Mouse (Mus musculus): ENCODE results near the gene Kpna6. TPM values are rescaled to one million over a fixed set of nuclear protein-coding genes. Genes with fewer than 3 reads are reported as not detected.

The Kpna6 gene
- total RNA-seq, 2 experiments from 2014 or later, result 56.4 to 63.3 TPM

DNA sequence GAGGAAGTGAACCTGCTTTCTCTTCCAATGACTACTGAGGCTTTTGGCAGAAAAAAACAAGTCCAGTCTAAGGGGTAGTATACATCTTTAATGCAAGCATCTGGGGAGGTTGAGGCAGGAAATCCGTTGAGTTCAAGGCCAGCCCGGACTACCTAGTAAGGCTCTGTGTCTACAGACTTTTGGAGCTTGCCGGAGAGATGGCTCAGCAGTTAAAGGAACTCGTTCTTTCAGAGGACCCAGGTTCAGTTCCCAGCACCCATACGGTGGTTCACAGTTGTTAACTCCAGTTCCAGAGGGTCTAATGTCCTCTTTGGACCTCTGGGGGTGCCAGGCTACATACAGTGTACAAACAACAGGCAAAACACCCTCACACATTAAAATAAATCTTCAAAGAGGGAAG is 54.5 kb downstream of the Kpna6 start:
- no peak for DNase-seq

DNA sequence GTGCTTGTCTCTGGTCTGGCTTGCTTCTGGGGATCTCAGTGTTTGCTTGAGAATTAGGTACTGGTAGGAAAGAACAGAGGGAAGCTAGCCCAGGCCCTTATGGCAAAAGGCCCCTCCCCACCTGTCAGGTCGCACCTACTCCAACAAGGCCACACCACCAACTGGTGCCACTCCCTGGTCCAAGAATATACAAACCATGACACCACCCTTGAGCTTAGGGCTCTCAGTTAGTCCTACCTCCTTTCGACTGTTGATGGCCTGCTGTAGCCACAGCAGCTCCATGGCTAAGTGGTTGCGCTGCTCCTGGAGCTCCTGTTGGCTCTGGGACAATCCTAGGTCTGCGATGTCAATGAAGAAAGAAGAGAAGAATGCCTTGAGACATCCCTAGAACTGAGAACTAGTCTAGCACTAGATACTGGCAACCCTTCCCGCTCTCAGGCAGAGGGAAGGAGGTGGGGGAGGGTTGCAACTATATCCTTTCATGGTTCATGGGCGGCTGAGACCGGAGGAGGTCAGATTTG is 55.4 kb downstream of the Kpna6 start:
- no peak for DNase-seq

DNA sequence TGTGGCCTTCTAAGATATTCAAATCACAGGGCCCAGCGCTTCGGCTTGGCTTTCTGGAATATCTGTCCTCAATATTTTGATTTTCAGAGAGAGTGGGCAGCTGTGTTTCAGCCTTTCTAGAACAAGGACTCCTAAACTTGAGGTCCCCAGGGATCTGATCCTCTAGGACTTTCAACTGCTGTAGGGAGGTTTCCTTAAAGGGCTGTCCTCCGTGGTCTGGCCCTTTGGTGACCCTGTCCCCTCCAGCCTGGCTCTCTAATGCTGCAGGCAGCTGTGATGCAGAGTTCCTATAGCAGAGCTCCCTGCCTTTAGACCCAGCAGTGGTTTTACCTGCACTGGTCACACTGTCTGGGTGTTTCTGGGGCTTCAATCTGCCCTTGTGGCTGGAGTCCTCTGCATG is 55.9 kb downstream of the Kpna6 start:
- no peak for DNase-seq

DNA sequence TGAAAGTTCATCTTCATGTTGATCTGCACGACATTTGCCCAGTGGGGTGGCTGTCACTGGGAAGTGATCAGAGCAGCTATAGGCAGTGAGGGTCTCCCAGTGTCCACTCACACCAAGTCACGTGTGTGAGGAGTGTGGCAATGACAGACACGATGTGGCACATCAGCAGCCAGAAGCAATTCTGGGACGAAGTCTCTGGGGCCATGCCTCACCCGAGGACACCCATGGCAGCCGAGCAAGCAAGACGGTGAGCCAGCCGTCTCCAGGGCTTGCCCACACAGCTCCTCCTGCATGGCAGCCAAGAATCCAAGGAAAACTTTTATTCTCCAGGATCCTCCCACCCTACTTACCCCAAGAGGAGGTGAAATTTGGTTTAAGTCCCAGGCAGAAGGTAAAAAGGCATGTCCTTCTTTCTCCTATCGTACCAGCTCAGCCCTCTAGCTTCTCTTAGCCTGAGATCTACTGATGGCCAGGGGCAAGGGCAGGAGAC is 56.7 kb downstream of the Kpna6 start:
- DNase-seq, result no peak

- DNase-seq, result no peak
Observed at GRCm38 (mm10) chr4:129614093-129614492, 58.5 kb downstream of the Kpna6 start, which contains the start of gene Dcdc2b. Gene Dcdc2b (minus strand): TSS chr4:129614257.

DNA sequence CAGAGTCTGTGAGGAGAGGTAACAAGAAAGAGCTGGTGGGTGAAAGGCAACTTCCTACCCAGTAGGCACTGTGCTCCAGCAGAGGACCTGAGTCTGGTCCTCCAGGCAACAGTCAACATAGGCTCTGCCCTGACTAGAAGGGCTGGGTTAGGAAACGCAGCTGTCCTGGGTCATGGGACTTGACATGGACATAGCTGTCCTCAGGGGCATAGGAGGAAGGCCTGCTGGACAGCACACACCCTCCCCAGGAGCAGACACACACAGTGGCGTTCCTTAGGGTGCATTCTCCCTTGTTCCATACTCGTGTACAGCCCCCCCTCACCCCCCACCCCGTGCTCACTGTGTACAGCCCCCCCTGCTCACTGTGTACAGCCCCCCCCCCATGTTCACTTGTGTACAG is 62.1 kb downstream of the Kpna6 start:
- DNase-seq, result no peak

DNA sequence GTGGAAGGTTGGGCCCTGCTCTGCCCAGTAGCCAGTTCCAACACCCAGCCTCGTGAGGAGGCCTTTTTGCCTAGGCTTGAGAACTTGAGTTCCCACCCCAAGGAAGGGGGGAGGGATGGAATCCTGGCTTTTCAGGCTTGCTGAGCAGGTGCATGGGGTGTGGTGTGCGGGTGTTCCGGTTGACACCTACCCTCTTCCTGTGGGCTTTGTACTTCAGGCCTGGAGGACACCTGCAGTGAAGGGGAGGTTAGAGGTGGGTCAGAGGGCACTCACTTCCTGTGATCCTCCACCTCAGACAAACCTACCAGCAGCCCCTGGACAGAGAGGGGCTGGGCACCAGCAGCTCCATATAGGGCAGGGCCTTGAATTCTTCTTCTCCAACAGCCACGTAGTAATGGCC is 62.5 kb downstream of the Kpna6 start:
- no peak for DNase-seq

GRCm38 (mm10) chr4:129609139-129609631 is 63.4 kb downstream of the Kpna6 start:
- no peak for DNase-seq

GRCm38 (mm10) chr4:129608426-129609025 is 64.0 kb downstream of the Kpna6 start:
- peak; percentile 77 for DNase-seq

- DNase-seq, result peak; percentile 79
Observed at GRCm38 (mm10) chr4:129600233-129601158, 72.1 kb downstream of the Kpna6 start, which contains the start of the genes Eif3i and Tmem234. Gene Eif3i (minus strand): TSS chr4:129600648. Gene Tmem234 (plus strand): TSS chr4:129600668.

Small RNA genes within 50 kb of the gene (microRNA-seq; reads per million reads assigned to microRNA genes)
- 0.25 to 0.64 reads per million in 2 experiments for gene Mir7016

Other genes starting within 250 kb of the Kpna6 start
- gene Zbtb8b, start 231.9 kb downstream of the Kpna6 start, total RNA-seq (2021), result not detected
- gene Bsdc1, start 211.2 kb downstream of the Kpna6 start, total RNA-seq (2021), result 10 to 100 TPM; 24.7 to 32.4 TPM
- gene Tssk3, start 181.7 kb downstream of the Kpna6 start, total RNA-seq (2021), result not detected
- gene Fam229a, start 181.6 kb downstream of the Kpna6 start, total RNA-seq (2021), result not detected
- gene Marcksl1, start 159.2 kb downstream of the Kpna6 start, total RNA-seq (2021), result 10 to 100 TPM; 24.4 to 31.8 TPM
- 10 to 100 TPM; 23.9 to 29.8 TPM for gene Hdac1, start 130.1 kb downstream of the Kpna6 start, total RNA-seq (2021)
- gene Lck, start 99.1 kb downstream of the Kpna6 start, total RNA-seq (2021), result under 1 TPM in 1 of 2 experiments, not detected in 1; 0.59 TPM
- 1 to 10 TPM in 1 of 2 experiments, under 1 TPM in 1; 0.80 to 1.3 TPM for gene Fam167b, start 94.2 kb downstream of the Kpna6 start, total RNA-seq (2021)
- gene Eif3i, start 72.1 kb downstream of the Kpna6 start, total RNA-seq (2021), result 100 to 1,000 TPM; 149 to 151 TPM
- gene Tmem234, start 72.1 kb downstream of the Kpna6 start, total RNA-seq (2021), result 10 to 100 TPM; 42.3 to 47.0 TPM
- gene Dcdc2b, start 58.5 kb downstream of the Kpna6 start, total RNA-seq (2021), result 1 to 10 TPM in 1 of 2 experiments, under 1 TPM in 1; 0.61 to 2.6 TPM
- gene Iqcc, start 53.7 kb downstream of the Kpna6 start, total RNA-seq (2021), result 10 to 100 TPM; 12.7 to 14.6 TPM
- 10 to 100 TPM; 59.5 to 60.6 TPM for gene Ccdc28b, start 48.8 kb downstream of the Kpna6 start, total RNA-seq (2021)
- gene Txlna, start 31.7 kb downstream of the Kpna6 start, total RNA-seq (2021), result 10 to 100 TPM; 31.6 to 37.5 TPM
- gene Tmem39b, start 24.1 kb upstream of the Kpna6 start, total RNA-seq (2021), result 1 to 10 TPM; 3.7 to 6.7 TPM
- 10 to 100 TPM; 47.0 to 58.8 TPM for gene Khdrbs1, start 69.5 kb upstream of the Kpna6 start, total RNA-seq (2021)
- gene Ptp4a2, start 138.5 kb upstream of the Kpna6 start, total RNA-seq (2021), result 100 to 1,000 TPM; 572 to 625 TPM

Data from gastrocnemius, postnatal 10 days (tissue).